Mouse (Mus musculus) E14TG2a.4 (cell line): ENCODE measurements around the gene Tspan9.

ENCODE experiments used
- CTCF ChIP-seq: conservative IDR thresholded peaks from 2 replicates; pipeline ENCODE4 v1.5.1; 2014; ENCODE audit warnings: low read length
- POU5F1 ChIP-seq: IDR thresholded peaks from 2 replicates; pipeline ENCODE4 v1.6.1; 2014; ENCODE audit warnings: low read length, borderline replicate concordance

DNA sequence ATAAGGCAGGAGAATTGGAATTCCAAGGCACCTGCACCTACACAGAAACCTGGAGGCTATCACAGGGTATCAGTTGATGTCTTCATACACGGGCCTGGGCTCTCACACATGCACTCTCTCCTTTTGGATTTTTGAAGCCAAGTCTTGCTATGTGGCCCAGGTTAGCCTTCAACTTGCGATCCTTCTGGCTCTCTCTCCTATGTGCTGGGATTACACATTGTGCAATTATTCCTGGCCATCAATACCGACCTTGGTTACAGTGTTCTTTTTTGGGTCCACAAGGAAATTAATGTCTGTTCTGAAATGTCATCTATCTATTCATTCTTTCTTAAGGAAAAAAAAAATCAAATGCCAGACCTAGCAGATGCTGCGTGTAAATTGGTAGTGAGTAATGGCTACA lies 13.1 kb upstream of the Tspan9 start:
- TF ChIP-seq CTCF: no peak
- TF ChIP-seq POU5F1: no peak
